Mouse (Mus musculus): ENCODE data around the gene Tecta. TPM values are rescaled to one million over a fixed set of nuclear protein-coding genes. Genes with fewer than 3 reads are reported as not detected.
A peak's percentile ranks its signal among the peaks of the same experiment; 100 is the strongest.

Tecta gene
- polyA plus RNA-seq, 1 experiment from 2014 or later = 0.20 TPM

GRCm38 (mm10) chr9:42394903-42395302 is 4.8 kb downstream of the Tecta start:
- ATAC-seq = no peak
- no peak overlapping the region for H3K4me3 ChIP-seq (replicated peaks; ENCODE audit: low read length)
- 81% methylated on average over 6 of the region's 6 CpGs for WGBS

DNA sequence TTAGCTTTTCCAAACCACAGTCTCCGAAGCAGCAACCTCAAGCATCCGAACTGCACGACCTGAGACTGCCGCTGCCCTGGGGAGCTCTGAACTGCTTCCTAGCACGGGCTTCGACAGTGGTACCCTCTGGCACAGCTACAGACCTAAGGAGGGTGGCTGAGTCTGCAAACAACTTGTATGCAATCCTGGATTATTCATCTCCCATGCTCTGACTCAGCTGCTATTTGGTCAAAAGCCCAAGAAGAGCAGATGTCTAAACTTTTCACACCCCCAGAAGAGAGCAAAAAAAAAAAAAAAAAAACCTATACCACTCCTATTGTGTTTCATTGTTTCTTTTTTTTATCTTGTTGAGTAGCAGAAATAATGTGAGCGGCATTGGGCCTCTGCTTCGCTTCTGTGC is 5.4 kb downstream of the Tecta start:
- peaks cover 8% of the 10 kb centered on the region for H3K4me1 ChIP-seq (replicated peaks; ENCODE audit: control insufficient read depth, insufficient read depth, low read length)
- ATAC-seq = no peak
- WGBS = 80% methylated on average over 8 of the region's 8 CpGs

More at GRCm38 (mm10) chr9:42394903-42395302, 4.8 kb downstream of the Tecta start:
- Histone ChIP-seq H3K4me2 (ENCODE audit: low read length) (no peak overlapping the region), H3K36me3 (ENCODE audit: control insufficient read depth, insufficient read depth) (no peaks in the 10 kb centered on the region), H3K9ac (replicated peaks; ENCODE audit: low read depth, low read length) (no peak overlapping the region), H3K4me1 (replicated peaks; ENCODE audit: control insufficient read depth, insufficient read depth, low read length) (peaks cover 14% of the 10 kb centered on the region), H3K27ac (ENCODE audit: low read length) (no peak overlapping the region), H3K27me3 (replicated peaks; ENCODE audit: control insufficient read depth, insufficient read depth, low read length) (no peaks in the 10 kb centered on the region), H3K9me3 (ENCODE audit: control insufficient read depth, low read length) (no peaks in the 10 kb centered on the region)

DNA sequence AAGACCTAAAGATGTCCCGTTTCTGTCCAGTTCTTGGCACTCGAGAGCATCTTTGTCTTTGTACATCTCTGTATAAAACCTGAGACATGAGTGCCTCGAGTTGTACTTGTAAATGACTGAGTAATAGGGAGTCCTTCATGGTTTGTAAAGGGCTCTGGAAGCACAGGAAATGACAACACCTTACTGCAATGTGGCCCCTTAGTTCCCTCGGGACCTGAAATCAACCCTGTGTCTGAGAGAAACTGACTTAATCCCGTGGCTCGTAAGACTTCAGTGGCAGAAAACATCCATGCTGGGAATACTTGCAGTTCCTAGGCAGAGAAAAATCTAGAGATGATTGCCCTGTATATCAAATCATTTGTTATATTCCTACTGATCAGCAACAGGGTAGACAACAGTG is 6.8 kb downstream of the Tecta start:
- WGBS = 67% methylated on average over 6 of the region's 6 CpGs

More for the DNA sequence above, 5.4 kb downstream of the Tecta start:
- H3K9me3 ChIP-seq (ENCODE audit: control insufficient read depth, low read length) = no peaks in the 10 kb centered on the region
- H3K27me3 ChIP-seq (replicated peaks; ENCODE audit: control insufficient read depth, insufficient read depth, low read length) = no peaks in the 10 kb centered on the region
- H3K4me3 ChIP-seq (replicated peaks; ENCODE audit: low read length) = no peak overlapping the region
- no peaks in the 10 kb centered on the region for H3K36me3 ChIP-seq (ENCODE audit: control insufficient read depth, insufficient read depth)
- H3K9ac ChIP-seq (replicated peaks; ENCODE audit: low read depth, low read length) = no peak overlapping the region
- H3K27ac ChIP-seq (ENCODE audit: low read length) = no peak overlapping the region
- no peak overlapping the region for H3K4me2 ChIP-seq (ENCODE audit: low read length)

DNA sequence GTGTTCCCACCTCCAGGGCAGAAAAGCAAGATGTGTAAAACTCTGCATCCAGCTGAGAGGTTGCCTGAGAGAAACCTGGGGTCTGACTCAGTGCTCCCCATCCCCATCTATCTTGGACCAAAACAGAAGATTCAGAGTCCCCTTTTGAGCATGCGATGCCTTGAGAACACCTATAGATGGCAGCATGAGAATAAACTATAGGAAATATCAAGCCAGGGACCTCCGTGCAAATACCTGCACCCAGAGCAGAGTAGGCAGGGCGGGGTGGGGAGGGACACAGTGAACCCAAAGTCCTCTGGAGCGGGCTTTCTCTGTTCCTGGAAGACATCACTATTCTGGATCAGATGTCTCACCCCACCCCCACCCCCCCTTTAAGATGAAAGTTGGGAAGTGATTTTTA is 11.2 kb downstream of the Tecta start:
- WGBS = 55% methylated on average over 4 of the region's 4 CpGs
- no peaks in the 10 kb centered on the region for H3K27me3 ChIP-seq (replicated peaks; ENCODE audit: control insufficient read depth, insufficient read depth, low read length)
- no peak overlapping the region for H3K27ac ChIP-seq (ENCODE audit: low read length)
- no peak overlapping the region for H3K4me2 ChIP-seq (ENCODE audit: low read length)
- peak; percentile 45; the same call in 1 of the 2 replicates for ATAC-seq
- H3K4me1 ChIP-seq (replicated peaks; ENCODE audit: control insufficient read depth, insufficient read depth, low read length) = peaks cover 9% of the 10 kb centered on the region; the same call in 1 of the 2 replicates
- no peaks in the 10 kb centered on the region for H3K36me3 ChIP-seq (ENCODE audit: control insufficient read depth, insufficient read depth)
- no peak overlapping the region for H3K9ac ChIP-seq (replicated peaks; ENCODE audit: low read depth, low read length)
- H3K9me3 ChIP-seq (ENCODE audit: control insufficient read depth, low read length) = no peaks in the 10 kb centered on the region
- no peak overlapping the region for H3K4me3 ChIP-seq (replicated peaks; ENCODE audit: low read length)

More for the DNA sequence above, 6.8 kb downstream of the Tecta start:
- Histone ChIP-seq H3K27me3 (replicated peaks; ENCODE audit: control insufficient read depth, insufficient read depth, low read length) (no peaks in the 10 kb centered on the region), H3K9ac (replicated peaks; ENCODE audit: low read depth, low read length) (no peak overlapping the region), H3K9me3 (ENCODE audit: control insufficient read depth, low read length) (no peaks in the 10 kb centered on the region), H3K4me2 (ENCODE audit: low read length) (no peak overlapping the region), H3K4me1 (replicated peaks; ENCODE audit: control insufficient read depth, insufficient read depth, low read length) (no peaks in the 10 kb centered on the region; the same call in 1 of the 2 replicates), H3K36me3 (ENCODE audit: control insufficient read depth, insufficient read depth) (no peaks in the 10 kb centered on the region), H3K27ac (ENCODE audit: low read length) (no peak overlapping the region), H3K4me3 (replicated peaks; ENCODE audit: low read length) (no peak overlapping the region)
- ATAC-seq = no peak

DNA sequence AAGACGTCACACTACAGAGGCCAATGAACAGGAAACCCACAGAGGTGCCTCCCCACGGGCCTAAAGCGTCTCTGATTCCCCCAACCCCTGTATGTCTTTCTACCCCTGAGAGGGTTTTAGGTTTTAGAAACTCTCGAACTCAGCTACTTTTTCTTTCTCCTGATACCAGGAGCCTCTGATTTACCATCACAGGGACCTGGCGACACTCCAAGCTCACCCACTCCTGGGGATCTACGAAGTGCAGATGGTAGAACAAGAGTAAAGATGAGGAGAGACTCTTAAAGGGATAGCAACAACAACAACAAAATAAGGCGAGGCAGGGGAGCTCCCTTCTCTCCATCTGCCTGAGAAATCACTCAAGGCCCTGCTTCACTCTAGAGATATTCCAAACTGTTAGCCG is 12.7 kb downstream of the Tecta start:
- H3K9ac ChIP-seq (replicated peaks; ENCODE audit: low read depth, low read length) = no peak overlapping the region
- H3K4me3 ChIP-seq (replicated peaks; ENCODE audit: low read length) = no peak overlapping the region
- H3K4me1 ChIP-seq (replicated peaks; ENCODE audit: control insufficient read depth, insufficient read depth, low read length) = peaks cover 21% of the 10 kb centered on the region
- WGBS = 70% methylated on average over 8 of the region's 8 CpGs
- H3K9me3 ChIP-seq (ENCODE audit: control insufficient read depth, low read length) = no peaks in the 10 kb centered on the region
- H3K36me3 ChIP-seq (ENCODE audit: control insufficient read depth, insufficient read depth) = no peaks in the 10 kb centered on the region
- ATAC-seq = no peak
- H3K27ac ChIP-seq (ENCODE audit: low read length) = no peak overlapping the region
- no peak overlapping the region for H3K4me2 ChIP-seq (ENCODE audit: low read length)
- H3K27me3 ChIP-seq (replicated peaks; ENCODE audit: control insufficient read depth, insufficient read depth, low read length) = no peaks in the 10 kb centered on the region

GRCm38 (mm10) chr9:42385656-42386055 is 14.1 kb downstream of the Tecta start:
- H3K27ac ChIP-seq (ENCODE audit: low read length) = no peak overlapping the region
- H3K4me2 ChIP-seq (ENCODE audit: low read length) = no peak overlapping the region
- ATAC-seq = no peak
- no peaks in the 10 kb centered on the region for H3K27me3 ChIP-seq (replicated peaks; ENCODE audit: control insufficient read depth, insufficient read depth, low read length)
- no peaks in the 10 kb centered on the region for H3K9me3 ChIP-seq (ENCODE audit: control insufficient read depth, low read length)
- no peak overlapping the region for H3K9ac ChIP-seq (replicated peaks; ENCODE audit: low read depth, low read length)
- H3K4me3 ChIP-seq (replicated peaks; ENCODE audit: low read length) = no peak overlapping the region
- 62% methylated on average over 13 of the region's 13 CpGs for WGBS
- no peaks in the 10 kb centered on the region for H3K36me3 ChIP-seq (ENCODE audit: control insufficient read depth, insufficient read depth)
- peaks cover 26% of the 10 kb centered on the region for H3K4me1 ChIP-seq (replicated peaks; ENCODE audit: control insufficient read depth, insufficient read depth, low read length)

DNA sequence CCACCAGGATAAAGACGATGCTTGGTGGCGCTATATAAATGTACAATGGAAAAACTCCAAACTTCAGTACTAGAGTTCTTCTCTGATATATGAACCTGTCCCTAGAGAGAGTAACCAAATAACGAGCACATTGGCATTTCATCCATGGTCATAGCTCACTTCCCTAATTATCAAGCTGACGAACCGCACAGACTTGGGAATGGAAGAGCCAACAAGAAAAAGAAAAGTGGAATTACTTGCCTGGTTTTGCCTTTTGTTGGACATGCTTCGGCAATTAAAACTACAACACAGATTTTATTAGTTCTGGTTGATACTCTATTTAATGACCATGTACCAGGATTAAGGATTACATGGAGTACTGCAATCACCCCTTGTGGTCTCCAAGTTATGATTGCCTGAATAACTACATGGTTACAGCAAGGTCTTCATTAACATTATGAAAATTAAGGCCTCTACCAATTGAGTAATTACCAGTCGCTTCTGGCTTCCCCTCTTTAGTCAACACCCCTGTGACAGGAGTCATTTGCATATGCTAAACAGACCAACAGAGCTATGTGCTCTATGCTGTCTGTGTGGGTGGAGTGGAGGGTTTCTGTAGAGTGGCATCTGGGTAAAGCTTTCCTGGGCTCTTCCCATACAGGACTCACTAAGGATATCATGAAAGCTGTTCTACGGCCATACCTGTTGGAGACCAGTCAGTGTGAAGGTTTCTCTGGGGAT is 16.9 kb downstream of the Tecta start:
- Histone ChIP-seq H3K4me1 (replicated peaks; ENCODE audit: control insufficient read depth, insufficient read depth, low read length) (peaks cover 26% of the 10 kb centered on the region), H3K36me3 (ENCODE audit: control insufficient read depth, insufficient read depth) (no peaks in the 10 kb centered on the region), H3K4me3 (replicated peaks; ENCODE audit: low read length) (no peak overlapping the region), H3K27ac (ENCODE audit: low read length) (peak overlapping the region; percentile 67), H3K9me3 (ENCODE audit: control insufficient read depth, low read length) (peaks cover 2% of the 10 kb centered on the region; the same call in 1 of the 2 replicates), H3K27me3 (replicated peaks; ENCODE audit: control insufficient read depth, insufficient read depth, low read length) (no peaks in the 10 kb centered on the region), H3K4me2 (ENCODE audit: low read length) (no peak overlapping the region), H3K9ac (replicated peaks; ENCODE audit: low read depth, low read length) (no peak overlapping the region)
- 26% methylated on average over 8 of the region's 8 CpGs for WGBS
- peak; percentile 90 for ATAC-seq

DNA sequence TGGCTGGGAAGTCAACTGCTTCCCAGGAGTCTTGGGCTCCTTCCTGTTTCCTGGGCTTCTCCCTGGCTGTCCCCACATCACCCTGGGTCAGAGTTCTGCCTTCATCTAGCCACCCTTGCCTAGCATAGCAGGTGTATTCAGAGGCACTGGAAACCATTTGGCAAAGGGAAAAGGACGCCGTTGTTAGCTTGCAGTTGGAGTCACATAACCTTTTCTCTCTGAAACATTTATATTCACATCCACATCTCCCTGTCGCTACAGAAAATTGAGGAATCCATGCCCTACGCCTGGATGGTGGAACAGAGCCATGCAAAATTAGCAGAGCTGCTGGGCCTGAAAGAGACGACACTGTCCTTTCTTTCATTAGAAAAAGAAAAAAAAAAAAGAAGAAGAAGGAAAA is 17.7 kb downstream of the Tecta start:
- WGBS = 15% methylated on average over 5 of the region's 5 CpGs

DNA sequence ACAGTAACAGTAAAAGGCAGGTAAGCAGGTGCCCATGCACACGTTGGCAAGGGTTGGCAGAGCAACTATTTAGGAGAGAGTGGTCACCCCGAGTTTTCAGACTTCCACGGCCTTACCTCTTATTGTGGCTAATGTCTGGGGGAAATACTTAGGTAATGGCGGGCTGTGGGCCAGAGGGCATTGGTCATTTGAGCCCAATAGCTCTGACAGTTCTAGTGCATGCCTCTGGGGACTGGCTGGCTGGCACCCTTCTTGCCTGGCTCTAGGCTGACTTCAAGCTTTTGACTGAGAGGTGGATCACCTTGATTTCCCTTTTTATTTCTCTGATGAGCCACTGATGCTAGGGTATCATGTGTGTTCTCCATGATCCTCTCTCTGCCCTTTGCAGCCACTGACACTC is 21.7 kb downstream of the Tecta start:
- H3K9ac ChIP-seq (replicated peaks; ENCODE audit: low read depth, low read length) = no peak overlapping the region
- no peak overlapping the region for H3K27ac ChIP-seq (ENCODE audit: low read length)
- H3K4me2 ChIP-seq (ENCODE audit: low read length) = no peak overlapping the region
- no peak overlapping the region for H3K4me3 ChIP-seq (replicated peaks; ENCODE audit: low read length)
- H3K9me3 ChIP-seq (ENCODE audit: control insufficient read depth, low read length) = peaks cover 2% of the 10 kb centered on the region; the same call in 1 of the 2 replicates
- H3K36me3 ChIP-seq (ENCODE audit: control insufficient read depth, insufficient read depth) = no peaks in the 10 kb centered on the region
- H3K27me3 ChIP-seq (replicated peaks; ENCODE audit: control insufficient read depth, insufficient read depth, low read length) = no peaks in the 10 kb centered on the region
- no peak for ATAC-seq
- WGBS = 88% methylated on average over 4 of the region's 4 CpGs
- H3K4me1 ChIP-seq (replicated peaks; ENCODE audit: control insufficient read depth, insufficient read depth, low read length) = peaks cover 13% of the 10 kb centered on the region

More for the DNA sequence above, 17.7 kb downstream of the Tecta start:
- Histone ChIP-seq H3K36me3 (ENCODE audit: control insufficient read depth, insufficient read depth) (no peaks in the 10 kb centered on the region), H3K4me1 (replicated peaks; ENCODE audit: control insufficient read depth, insufficient read depth, low read length) (peaks cover 26% of the 10 kb centered on the region), H3K9me3 (ENCODE audit: control insufficient read depth, low read length) (peaks cover 2% of the 10 kb centered on the region; the same call in 1 of the 2 replicates), H3K27me3 (replicated peaks; ENCODE audit: control insufficient read depth, insufficient read depth, low read length) (no peaks in the 10 kb centered on the region), H3K4me3 (replicated peaks; ENCODE audit: low read length) (no peak overlapping the region), H3K27ac (ENCODE audit: low read length) (peak overlapping the region; percentile 67), H3K9ac (replicated peaks; ENCODE audit: low read depth, low read length) (no peak overlapping the region), H3K4me2 (ENCODE audit: low read length) (no peak overlapping the region)
- peak; percentile 69 for ATAC-seq
